Mouse (Mus musculus): Measurements from ENCODE around the gene 5730480H06Rik.

The 5730480H06Rik gene

GRCm38 (mm10) chr5:48327652-48328051 is at the start of gene 5730480H06Rik:
5730480H06Rik (plus strand) TSS chr5:48327952.
- no peak for DNase-seq

DNA sequence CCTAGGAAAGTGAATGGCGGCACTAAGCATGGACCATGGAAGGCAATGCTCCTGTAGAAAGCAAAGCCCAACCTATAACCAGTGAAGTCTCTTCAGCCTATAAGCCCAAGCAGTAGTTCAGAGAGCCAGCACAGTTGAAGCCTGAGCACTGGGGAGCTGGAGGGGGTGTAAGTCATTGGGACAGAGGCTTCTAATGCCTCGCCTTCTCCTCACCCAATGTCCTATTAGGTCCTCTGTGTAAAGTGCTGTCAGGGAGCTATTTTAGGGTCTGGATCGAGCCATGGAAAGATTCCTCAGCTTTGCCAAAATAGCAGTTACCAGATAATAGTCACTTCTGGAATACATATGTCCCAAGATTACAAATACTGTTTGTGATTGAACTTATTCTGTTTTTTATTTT is 26.6 kb upstream of the 5730480H06Rik start:
- no peak for DNase-seq

- no peak for DNase-seq
Measured at GRCm38 (mm10) chr5:48315057-48315602, 12.6 kb upstream of the 5730480H06Rik start.

- DNase-seq, result no peak
Measured at GRCm38 (mm10) chr5:48320597-48320996, 7.2 kb upstream of the 5730480H06Rik start.

DNA sequence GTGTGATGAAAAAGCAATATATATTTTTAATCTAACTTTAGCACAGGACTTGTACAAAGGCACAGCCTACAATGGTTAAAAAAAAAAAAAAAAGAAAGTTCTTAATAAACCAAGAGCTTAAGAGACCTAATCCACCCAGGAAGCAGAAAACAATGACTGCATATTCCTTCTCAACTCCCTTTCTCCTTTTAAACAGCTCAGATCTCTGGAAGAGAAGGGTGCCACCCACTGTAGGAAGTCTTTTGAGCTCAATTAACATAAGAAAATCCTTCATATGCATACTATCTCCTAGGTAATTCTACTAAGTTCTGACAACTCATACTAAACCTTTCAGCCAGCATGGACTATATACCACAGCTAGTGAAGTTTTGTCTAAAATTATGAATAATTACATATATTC is 1.5 kb upstream of the 5730480H06Rik start:
- no peak for DNase-seq

DNA sequence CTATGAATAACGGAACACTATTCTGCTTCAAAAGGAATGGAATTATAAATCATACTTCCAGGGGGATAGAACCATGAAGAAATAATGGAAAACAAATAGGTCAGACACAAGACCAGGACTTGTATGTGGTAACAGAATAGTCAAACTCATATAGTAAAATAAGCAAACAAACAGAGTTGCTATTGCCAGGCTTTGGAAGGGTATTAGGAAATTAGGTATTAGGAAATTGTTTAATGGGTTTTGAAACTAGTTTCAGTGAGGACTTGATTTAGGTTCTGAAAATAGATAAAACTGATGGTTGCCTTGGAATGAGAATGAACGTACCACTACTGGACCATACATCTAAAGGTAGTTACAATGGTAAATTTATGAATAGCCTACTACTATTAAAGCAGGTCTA is 2.0 kb downstream of the 5730480H06Rik start:
- no peak for DNase-seq

DNA sequence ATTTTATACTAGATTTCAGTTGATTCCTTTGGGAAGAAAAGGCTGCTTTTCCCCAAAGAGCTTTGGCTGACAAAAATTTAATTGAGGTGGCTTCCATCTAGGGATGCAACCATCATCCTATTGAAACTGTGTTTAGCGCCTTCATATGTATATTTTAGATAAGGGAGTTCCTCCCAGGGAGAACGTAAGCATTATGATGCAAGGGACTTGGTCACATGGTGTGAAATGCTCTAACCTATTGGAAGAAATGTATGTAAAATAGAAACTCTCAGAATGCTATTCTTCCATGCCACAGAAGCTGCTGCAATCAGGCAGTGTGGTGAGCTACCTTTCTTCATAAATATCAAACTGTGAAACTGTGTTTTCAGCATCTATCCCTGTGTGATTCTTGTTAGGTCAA is 3.1 kb downstream of the 5730480H06Rik start:
- DNase-seq, result no peak

DNA sequence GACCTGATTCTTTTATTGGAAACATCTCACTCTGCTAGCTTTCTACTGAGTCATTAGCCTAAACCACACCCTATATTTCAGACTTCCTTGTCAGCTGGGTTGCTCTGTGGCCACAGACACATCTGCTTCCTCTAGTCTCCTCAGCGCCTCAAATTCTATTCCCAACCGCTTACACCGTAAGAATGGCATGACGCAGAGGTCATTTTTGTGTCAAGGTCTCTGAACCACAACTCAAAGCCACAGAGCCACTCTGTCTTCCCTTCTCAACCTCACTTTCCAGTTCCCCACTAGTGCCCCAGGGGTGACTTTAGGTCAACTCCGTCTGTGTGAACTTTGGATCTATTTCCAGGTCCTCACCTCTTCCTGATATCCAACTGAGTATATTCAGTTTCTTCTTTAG is 3.7 kb downstream of the 5730480H06Rik start:
- no peak for DNase-seq

DNA sequence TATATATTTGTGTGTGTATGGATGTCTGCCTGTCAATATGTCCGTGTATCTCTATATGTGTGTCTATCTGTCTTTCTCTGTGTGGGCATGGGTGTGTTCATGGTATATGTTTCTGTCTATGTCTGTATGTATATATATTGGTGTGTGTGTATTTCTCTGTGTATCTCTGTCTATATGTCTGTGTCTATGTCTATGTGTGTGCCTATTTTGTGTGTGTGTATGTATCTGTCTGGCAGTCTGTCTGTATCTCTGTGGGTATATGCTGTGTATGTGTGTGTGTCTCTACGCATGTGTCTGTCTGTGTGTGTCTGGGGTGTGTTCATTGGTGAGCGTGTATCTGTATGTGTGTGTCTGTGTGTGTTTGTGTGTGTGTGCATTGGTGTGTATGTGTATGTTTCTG is 5.7 kb downstream of the 5730480H06Rik start:
- no peak for DNase-seq

DNA sequence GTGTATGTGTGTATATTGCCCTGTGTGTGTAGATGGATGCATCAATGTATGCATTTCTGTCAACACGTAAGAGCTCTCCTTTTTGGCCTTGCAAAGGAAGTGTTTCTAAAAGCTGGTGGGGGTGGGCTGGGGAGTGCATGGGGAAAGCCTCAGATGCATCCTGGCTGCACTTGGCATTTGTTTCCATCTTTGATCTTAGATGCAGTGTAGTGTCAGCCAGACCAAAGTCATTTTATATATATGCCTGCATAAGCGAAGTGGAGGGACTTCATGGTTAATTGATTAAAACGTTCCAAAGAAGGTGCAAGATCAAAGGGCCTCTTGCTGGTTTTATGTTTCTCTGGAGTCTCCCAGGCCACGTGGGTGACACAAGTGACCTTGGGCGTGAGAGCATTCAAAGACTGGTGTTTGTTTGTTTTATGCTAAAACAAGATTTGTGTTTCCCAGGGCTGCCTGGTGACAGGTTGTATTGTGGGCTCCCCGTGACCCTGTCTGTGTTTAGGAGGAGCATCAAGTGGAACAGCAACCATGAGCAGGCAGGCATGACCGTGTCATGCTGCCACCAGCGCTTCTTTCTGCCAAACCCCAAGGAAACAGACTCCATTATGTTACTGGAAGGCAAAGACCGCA is 6.2 kb downstream of the 5730480H06Rik start:
- no peak for DNase-seq

DNA sequence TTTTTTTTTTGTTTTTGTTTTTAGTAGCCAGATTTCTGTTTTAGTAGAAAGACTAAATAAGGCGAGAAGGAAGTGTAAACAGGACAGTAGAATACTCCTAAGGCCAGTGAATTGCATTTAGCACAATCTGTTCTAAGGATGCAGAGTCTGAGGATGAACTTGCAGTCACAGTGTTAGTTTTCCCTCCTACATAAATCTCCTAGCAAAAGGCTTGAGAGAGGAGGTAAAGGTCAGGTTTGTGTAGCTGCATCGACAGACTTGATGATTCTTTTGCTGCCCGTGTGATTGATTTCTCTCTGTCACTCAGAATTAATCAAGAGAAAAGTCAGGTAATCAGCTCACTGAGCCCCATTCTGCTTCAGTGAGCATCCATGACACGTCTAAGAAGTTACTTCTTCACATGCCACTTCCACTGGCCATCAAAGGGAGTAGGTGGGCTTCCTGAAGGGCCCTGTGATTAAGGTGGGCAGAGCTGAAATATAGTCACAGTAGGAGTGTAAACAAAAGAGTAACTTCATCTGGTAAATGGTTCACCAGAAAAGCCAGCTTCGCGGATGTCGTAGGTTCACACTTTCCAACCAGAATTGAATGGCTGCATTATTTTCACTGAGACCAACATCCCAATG is 13.2 kb downstream of the 5730480H06Rik start:
- DNase-seq, result no peak

DNA sequence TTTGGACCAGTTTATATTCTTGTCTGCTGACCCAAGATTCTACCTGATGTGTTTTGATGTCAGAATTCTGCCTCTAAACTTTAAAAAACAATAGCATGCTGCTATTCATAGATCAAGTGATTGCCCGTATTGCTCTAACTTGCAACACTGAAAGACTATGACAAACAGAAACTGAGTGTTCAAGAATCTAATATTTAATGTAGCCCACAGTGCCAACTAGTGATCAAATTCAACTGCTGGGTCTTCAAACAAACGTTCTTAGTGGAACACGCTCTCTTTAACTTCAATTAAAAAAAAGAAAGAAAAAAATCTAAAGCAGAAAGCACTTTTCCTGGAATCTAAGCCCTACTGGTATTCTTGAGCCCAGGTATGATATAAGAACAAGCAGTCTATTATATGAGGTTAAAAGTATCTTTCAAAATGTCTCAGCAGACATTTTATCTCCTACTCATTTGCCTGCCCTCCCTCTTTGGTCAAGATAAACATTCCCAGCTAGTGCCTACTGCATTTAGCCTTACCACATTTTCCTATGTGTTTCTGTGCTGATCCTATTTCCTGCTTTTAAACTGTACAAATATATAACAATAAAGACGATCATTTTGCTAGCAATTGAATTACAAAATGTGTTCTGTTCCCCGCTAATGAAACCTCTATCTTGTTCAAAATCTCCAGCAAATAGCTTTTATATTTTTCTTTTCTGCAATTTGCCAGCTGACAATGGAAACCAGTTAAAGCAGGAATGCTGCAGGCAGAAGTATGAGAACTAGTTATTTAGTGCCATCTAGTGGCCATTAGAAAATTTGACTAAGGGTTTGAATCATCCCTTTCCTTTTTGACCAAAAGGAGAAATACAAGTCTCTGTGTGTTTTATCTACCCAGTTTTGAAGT is 17.6 kb downstream of the 5730480H06Rik start:
- DNase-seq, result no peak

DNA sequence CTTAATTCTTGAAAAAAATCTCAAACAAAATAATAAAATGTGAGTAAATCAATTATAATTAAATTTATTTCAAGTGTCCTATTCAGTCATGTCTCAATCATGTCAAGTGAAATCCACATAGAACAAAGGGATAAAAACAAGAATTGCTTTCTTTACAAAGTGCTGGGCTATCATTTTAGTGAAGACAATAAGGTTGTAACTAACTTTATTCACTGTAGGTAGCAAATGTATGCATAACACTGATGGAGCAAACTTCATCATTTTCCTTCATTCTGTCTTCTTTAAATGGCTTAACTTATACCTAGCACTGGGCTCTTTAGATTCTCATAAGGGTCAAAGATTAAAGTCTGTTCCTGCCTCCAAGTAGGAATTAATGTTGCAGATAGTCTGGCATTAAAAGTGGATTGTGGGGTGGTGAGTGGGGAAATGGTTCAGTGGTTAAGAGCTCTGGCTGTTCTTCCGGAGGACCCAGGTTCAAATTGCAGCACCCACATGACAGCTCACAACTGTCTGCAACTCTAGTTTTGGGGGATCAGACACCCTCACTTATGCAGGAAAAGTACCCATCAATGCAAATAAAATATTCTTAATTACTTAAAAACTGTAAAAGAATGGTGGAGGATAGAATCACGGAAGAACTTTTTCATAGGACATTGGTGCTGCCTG is 18.4 kb downstream of the 5730480H06Rik start:
- DNase-seq, result no peak

GRCm38 (mm10) chr5:48349309-48349708 is 21.6 kb downstream of the 5730480H06Rik start:
- no peak for DNase-seq

DNA sequence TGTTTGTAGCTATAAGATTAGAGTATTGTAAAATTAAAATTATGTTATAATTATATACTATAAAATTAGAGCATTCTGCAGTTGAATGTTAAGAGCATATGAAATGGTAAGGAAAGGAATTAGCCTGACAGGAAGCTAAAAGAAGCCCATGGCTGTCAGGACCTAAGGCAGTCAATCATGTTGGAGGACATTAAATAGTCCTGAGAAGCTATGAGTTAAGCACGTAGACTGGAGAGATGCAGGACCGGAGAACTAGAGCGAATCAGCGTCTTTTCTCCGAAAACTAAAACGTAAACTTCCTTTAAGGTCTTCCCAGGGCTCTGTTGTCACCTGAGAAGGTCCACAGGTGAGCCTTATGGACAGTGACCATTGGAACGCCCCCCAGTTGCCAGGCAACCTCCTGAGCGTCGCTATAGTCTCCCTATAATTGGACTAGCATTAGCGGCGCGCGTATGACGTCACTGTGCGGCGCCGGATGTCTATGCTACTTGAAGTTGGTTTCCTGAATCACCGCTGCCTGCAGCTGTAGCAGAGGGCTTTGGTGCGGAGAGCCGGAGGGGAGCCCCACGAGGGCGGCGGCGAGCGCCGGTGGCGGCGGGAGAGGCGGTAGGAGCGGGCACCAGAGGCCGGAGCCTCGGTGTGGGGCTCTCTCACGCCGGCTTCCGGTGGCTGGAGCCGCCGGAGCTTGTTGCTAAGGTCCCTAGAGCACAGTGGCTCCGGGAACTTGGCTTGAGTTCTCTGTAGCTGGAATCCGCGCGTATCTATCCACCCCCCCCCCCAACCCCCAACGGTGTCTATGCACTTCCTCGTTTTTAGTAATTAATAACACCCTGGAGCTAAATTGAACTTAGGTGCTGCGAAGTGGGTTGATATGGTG is 44.4 kb downstream of the 5730480H06Rik start:
- peak; percentile 92 for DNase-seq

GRCm38 (mm10) chr5:48402497-48402896 is 74.7 kb downstream of the 5730480H06Rik start:
- no peak for DNase-seq

GRCm38 (mm10) chr5:48408276-48408675 is 80.5 kb downstream of the 5730480H06Rik start:
- DNase-seq, result no peak

GRCm38 (mm10) chr5:48410348-48410747 is 82.6 kb downstream of the 5730480H06Rik start:
- DNase-seq, result no peak

GRCm38 (mm10) chr5:48411462-48411861 is 83.7 kb downstream of the 5730480H06Rik start:
- DNase-seq, result no peak

GRCm38 (mm10) chr5:48412261-48412660 is 84.5 kb downstream of the 5730480H06Rik start:
- no peak for DNase-seq

DNA sequence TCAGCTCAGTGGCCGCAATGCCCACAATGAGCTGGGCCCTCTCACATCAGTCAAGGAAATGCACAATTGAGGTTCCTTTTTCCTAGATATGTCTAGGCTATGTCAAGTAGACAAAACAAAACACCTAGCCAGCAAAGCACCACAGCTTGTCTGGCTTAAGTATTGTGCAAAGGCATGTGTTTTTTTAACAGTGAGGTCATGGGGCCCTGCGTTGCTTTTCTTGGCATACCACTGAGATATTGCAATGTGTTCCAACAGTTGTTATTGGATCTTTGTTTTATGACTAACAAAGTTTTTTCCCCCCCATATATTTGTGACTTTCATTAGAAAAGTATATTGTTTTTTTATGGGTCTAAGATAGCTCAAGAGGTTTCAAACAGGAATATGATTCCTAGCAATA is 92.0 kb downstream of the 5730480H06Rik start:
- DNase-seq, result no peak

DNA sequence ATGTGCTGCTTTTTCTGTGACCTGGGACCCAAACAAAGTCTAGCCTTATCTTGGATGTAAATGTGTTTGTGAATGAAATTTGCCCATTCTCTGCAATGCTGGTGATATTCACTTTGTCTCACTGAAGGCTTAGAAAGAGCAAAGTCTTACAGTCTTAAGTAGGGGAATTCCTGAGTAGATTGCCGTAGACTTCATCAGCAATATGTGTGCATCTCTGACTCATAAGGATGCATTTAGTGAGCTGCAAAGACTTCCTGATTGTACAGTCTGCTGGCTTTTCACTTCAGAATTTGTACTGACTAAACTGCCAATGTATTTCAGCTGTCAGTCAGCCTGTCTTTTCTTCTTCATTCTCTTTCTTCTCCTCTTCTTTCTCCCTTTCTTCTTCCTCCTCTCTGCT is 94.2 kb downstream of the 5730480H06Rik start:
- no peak for DNase-seq

Measured in cerebellum, adult 11-12 months (tissue).